Mouse (Mus musculus) heart, embryonic 16.5 days (tissue): Measurements from ENCODE around the gene Maged1. TPM values are rescaled to one million over a fixed set of nuclear protein-coding genes. Genes with fewer than 3 reads are reported as not detected.

Experiments used
- ATAC-seq: fragments of 200-750 bp; cut with Nextera tagmentation; replicated peaks from 2 replicates; pipeline ENCODE4 v1.8.0; 2017; ENCODE audit warnings: moderate number of reproducible peaks; ENCODE audit not compliant: insufficient read depth, low FRiP score; ENCODE audit errors: extremely low read depth
- H3K27ac ChIP-seq: fragments of 300-500 bp; sonication (generic); 2 replicates; pipeline ENCODE4 v1.5.1; 2014; ENCODE audit warnings: mild to moderate bottlenecking, low read length, control low read depth, moderate library complexity
- H3K27me3 ChIP-seq: fragments of 300-500 bp; sonication (generic); 2 replicates; pipeline ENCODE4 v1.6.1; 2014; ENCODE audit warnings: low read length, mixed read lengths; ENCODE audit not compliant: control insufficient read depth, insufficient read depth
- H3K36me3 ChIP-seq: fragments of 300-500 bp; sonication (generic); 2 replicates; pipeline ENCODE4 v1.6.1; 2014; ENCODE audit not compliant: control insufficient read depth, insufficient read depth
- H3K4me1 ChIP-seq: fragments of 300-500 bp; sonication (generic); 2 replicates; pipeline ENCODE4 v1.6.1; 2014; ENCODE audit warnings: low read length, mixed read lengths; ENCODE audit not compliant: control insufficient read depth, insufficient read depth
- H3K4me2 ChIP-seq: fragments of 300-500 bp; sonication (generic); 2 replicates; pipeline ENCODE4 v1.6.1; 2014; ENCODE audit warnings: low read depth, mild to moderate bottlenecking, control low read depth, low read length
- H3K4me3 ChIP-seq: fragments of 300-500 bp; sonication (generic); 2 replicates; pipeline ENCODE4 v1.5.1; 2014; ENCODE audit warnings: mild to moderate bottlenecking, control low read depth, low read length
- H3K9ac ChIP-seq: fragments of 300-500 bp; sonication (generic); 2 replicates; pipeline ENCODE4 v1.6.1; 2014; ENCODE audit warnings: low read length, control low read depth
- H3K9me3 ChIP-seq: fragments of 300-500 bp; sonication (generic); replicated peaks from 2 replicates; pipeline ENCODE4 v1.6.1; 2016; ENCODE audit warnings: low read length; ENCODE audit not compliant: control insufficient read depth
- WGBS: fragments of 180-500 bp; shearing (Covaris S2); extraction: QIAGEN DNeasy Blood & Tissue Kit; methylation state at CpG from one replicate; pipeline ENCODE4 v1.1.7; 2014; 5-methylcytosine and 5-hydroxymethylcytosine counted together
- polyA plus RNA-seq: library from polyadenylated mRNA; unstranded; fragments of >200 nt; fragmentation: Nextera tagmentation; extraction: Ambion mirVana; gene quantifications from 2 replicates; pipeline ENCODE4 v1.2.1, GENCODE M21; 2015

The Maged1 gene
- polyA plus RNA-seq = 370 and 386 TPM in 2 replicates

DNA sequence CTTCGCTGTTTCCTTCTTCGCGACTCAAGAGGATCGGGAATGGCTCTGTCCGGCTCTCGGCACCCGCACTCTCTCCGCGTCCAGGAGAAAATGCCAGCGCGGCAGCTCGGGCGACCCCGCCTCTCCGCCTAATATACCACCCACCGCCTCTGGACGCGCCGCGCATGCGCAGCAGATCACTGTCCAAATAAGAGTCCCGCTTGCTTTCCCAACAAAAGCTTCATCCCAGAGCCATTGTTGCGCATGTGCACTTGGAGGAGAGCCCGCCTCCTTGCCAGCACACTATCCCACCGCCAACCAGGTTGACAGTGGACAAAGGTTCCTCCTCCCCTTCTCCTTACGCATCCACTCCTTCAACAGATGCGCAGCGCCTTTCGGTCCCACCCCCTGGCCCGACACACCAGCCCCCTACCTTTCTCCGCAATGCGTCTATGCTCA lies at the start of gene Maged1:
Gene Maged1, minus strand, starts transcription at position 226 of the 438 bp plus-strand sequence.
- H3K4me2 ChIP-seq = peak within 1 kb of the TSS; percentile 67
- H3K36me3 ChIP-seq = peaks cover 25% of the 10 kb centered on the region
- peaks cover 5% of the 10 kb centered on the region; the same call in 1 of the 2 replicates for H3K27me3 ChIP-seq
- WGBS = 12% methylated on average over 32 of the region's 32 CpGs
- peaks cover 7% of the 10 kb centered on the region; the same call in 1 of the 2 replicates for H3K4me1 ChIP-seq
- H3K4me3 ChIP-seq = peak within 1 kb of the TSS; percentile 71
- H3K9ac ChIP-seq = peak within 1 kb of the TSS; percentile 85
- H3K27ac ChIP-seq = peak within 1 kb of the TSS; percentile 89
- peak; percentile 89 for ATAC-seq
- H3K9me3 ChIP-seq = no peaks in the 10 kb centered on the region

DNA sequence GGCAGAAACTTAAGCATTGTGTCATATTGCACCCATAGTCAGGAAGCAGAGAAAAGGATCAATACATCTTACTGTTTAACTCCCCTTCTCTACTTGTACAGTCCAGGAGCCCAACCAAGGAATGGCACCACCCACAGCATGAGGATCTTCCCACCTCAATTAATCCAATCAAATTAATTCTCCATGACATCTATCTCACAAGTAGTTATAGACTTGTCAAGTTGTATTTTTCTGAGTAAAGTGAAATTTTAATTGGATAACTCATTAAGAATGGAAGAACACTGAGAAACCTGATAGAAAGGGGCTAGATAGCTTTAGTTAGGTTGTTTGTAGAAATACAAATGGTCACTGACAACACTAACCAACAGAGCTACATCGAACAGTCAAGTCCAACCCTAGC lies 38.3 kb upstream of the Maged1 start:
- Histone ChIP-seq H3K27ac (no peak overlapping the region), H3K27me3 (0 out of 2 replicates have a peak, but pooled peaks cover 2% of the 10 kb centered on the region), H3K4me1 (no peaks in the 10 kb centered on the region), H3K36me3 (no peaks in the 10 kb centered on the region), H3K9me3 (no peaks in the 10 kb centered on the region), H3K9ac (no peak overlapping the region), H3K4me2 (no peak overlapping the region), H3K4me3 (no peak overlapping the region)
- no peak for ATAC-seq
- 77% methylated on average over 1 of the region's 1 CpGs for WGBS

DNA sequence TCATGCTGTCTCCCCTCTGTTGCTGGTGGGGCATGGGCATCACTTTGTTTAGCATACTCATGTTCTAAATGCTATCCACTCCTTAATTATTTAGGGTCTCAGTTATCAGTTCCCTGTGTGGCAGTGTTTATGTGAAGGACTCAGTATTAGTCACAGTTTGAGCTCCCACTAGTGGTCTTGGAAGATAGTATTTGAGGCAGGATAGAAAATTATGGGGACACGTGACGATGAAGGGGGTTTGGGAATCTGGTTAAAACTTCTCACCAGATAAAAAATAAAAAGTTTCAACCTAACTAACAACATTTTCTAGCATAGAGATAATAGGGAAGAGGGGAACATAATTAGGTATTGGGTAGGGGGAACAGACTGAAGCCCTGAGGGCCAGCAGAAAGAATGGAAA lies 22.8 kb upstream of the Maged1 start:
- no peak overlapping the region for H3K4me2 ChIP-seq
- no peak overlapping the region for H3K9ac ChIP-seq
- H3K4me1 ChIP-seq = no peaks in the 10 kb centered on the region
- 64% methylated on average over 2 of the region's 2 CpGs for WGBS
- 0 out of 2 replicates have a peak, but pooled peaks cover 2% of the 10 kb centered on the region for H3K27me3 ChIP-seq
- H3K9me3 ChIP-seq = peaks cover 3% of the 10 kb centered on the region; the same call in 1 of the 2 replicates
- ATAC-seq = no peak
- no peak overlapping the region for H3K27ac ChIP-seq
- H3K36me3 ChIP-seq = no peaks in the 10 kb centered on the region
- H3K4me3 ChIP-seq = no peak overlapping the region

DNA sequence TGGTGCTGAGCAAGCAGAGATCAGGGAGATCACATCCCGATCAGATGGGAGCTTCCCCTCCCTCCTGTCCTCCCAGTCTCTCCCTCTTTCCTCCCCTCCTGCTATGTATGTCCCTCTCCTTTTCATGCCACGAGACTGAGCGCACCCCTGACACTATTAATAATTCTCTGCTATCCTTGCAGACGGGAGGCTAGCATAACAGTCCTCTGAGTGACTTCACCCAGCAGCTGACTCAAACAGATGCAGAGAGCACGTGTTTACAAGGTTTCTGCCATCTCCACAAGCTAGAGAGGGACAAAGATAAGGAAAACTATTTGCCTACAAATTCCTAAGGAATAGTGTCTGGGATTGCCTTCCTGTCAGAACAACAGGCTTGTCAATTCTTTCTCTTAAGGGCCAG lies 20.4 kb upstream of the Maged1 start:
- Histone ChIP-seq H3K27ac (peak overlapping the region; percentile 3; the same call in 1 of the 2 replicates), H3K9ac (no peak overlapping the region), H3K4me1 (no peaks in the 10 kb centered on the region), H3K36me3 (no peaks in the 10 kb centered on the region), H3K27me3 (no peaks in the 10 kb centered on the region), H3K4me3 (no peak overlapping the region), H3K9me3 (peaks cover 3% of the 10 kb centered on the region; the same call in 1 of the 2 replicates), H3K4me2 (no peak overlapping the region)
- ATAC-seq = peak; percentile 72; the same call in 1 of the 2 replicates
- WGBS = 19% methylated on average over 5 of the region's 5 CpGs

DNA sequence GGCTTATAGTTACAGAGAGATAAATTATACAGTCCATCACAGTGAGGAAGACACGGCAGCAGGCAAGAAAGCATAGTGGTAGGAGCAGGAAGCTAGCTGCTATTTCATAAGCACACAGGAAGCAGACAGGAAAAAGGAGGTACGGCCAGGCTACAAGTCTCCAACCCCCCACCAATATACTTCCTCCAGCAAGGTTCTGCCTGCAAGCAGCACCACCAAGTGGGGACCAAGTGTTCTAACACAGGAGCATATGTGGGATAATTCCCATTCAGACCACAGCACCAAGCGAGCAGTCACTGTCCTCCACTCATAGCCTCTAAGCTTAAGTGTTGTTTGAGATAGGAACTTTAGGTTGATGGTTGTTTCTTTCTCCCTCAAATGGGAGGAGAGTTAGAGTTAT lies 6.3 kb upstream of the Maged1 start:
- no peak for ATAC-seq
- WGBS = 48% methylated on average over 3 of the region's 3 CpGs
- H3K4me1 ChIP-seq = no peaks in the 10 kb centered on the region
- H3K27me3 ChIP-seq = no peaks in the 10 kb centered on the region
- H3K9me3 ChIP-seq = no peaks in the 10 kb centered on the region
- H3K27ac ChIP-seq = no peak overlapping the region
- H3K36me3 ChIP-seq = no peaks in the 10 kb centered on the region
- no peak overlapping the region for H3K4me3 ChIP-seq
- H3K9ac ChIP-seq = no peak overlapping the region
- no peak overlapping the region for H3K4me2 ChIP-seq

DNA sequence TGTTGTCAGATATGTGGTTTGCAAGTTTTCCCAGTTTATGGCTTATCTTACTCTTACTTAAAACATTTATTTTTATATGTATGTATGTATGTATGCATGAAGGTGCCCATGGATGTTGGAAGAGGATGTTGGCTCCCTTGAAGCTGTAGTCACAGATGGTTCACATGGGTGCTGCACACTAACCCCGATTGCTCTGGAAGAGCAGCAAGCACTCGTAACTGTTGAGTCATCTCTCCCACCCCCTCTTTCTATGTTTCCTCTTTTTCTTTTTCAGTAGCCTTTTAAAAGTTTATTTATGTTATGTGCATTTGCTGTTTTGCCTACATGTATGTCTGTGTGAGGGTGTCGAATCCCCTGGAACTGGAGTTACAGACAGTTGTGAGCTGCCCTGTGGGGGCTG lies 4.0 kb upstream of the Maged1 start:
- Histone ChIP-seq H3K27me3 (peaks cover 5% of the 10 kb centered on the region; the same call in 1 of the 2 replicates), H3K9ac (no peak overlapping the region), H3K4me1 (peaks cover 3% of the 10 kb centered on the region; the same call in 1 of the 2 replicates), H3K4me2 (no peak overlapping the region), H3K36me3 (no peaks in the 10 kb centered on the region), H3K27ac (no peak overlapping the region), H3K4me3 (no peak overlapping the region), H3K9me3 (no peaks in the 10 kb centered on the region)
- 80% methylated on average over 3 of the region's 3 CpGs for WGBS
- ATAC-seq = no peak

DNA sequence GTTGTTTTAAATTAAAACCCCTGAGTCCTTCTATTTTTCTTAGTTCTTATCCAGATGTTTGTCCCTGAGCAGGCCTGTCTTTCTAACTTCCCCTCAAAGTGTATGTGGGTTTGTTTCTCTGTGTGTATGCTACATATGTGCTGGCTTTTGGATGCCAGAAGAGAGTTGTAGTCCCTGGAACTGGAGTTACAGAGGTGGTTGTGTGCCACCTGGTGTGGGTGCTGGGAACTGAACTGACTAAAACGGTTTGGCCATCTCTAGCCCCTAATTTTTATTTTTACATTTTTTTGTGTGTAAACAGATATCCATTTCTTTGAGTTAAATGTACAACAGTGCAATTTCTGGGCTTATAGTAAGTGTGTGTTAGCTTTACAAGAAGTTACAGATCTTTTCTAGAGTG lies 3.0 kb upstream of the Maged1 start:
- H3K27me3 ChIP-seq = peaks cover 5% of the 10 kb centered on the region; the same call in 1 of the 2 replicates
- H3K4me2 ChIP-seq = no peak overlapping the region
- no peaks in the 10 kb centered on the region for H3K9me3 ChIP-seq
- H3K4me3 ChIP-seq = no peak overlapping the region
- WGBS = 25% methylated on average over 1 of the region's 1 CpGs
- no peaks in the 10 kb centered on the region for H3K36me3 ChIP-seq
- ATAC-seq = no peak
- no peak overlapping the region for H3K9ac ChIP-seq
- H3K27ac ChIP-seq = no peak overlapping the region
- peaks cover 6% of the 10 kb centered on the region; the same call in 1 of the 2 replicates for H3K4me1 ChIP-seq

DNA sequence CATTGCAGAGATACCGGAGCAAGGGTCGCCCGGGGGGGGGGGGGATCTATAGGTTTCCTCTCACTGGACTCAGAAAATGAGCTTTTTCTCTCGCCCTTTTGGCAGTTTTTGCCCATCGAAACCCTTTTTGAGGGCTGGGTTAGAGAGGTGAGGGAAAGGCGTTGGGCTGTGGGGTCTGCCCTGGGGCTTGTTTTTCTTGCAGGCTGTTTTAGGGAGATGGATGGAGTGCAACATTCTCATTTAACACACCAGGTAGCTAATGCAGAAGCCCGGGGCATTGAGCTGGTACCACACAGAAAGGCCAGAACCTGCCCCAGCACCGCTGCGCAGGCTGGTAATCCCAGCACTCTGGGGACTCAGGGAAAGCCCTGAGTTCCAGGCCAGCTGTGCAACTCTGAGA lies 593 bp upstream of the Maged1 start:
- Histone ChIP-seq H3K9me3 (no peaks in the 10 kb centered on the region), H3K27me3 (peaks cover 5% of the 10 kb centered on the region; the same call in 1 of the 2 replicates), H3K4me1 (peaks cover 7% of the 10 kb centered on the region; the same call in 1 of the 2 replicates), H3K9ac (peak overlapping the region; percentile 74), H3K4me2 (peak overlapping the region; percentile 67), H3K36me3 (peaks cover 20% of the 10 kb centered on the region), H3K27ac (peak overlapping the region; percentile 82), H3K4me3 (peak overlapping the region; percentile 71)
- WGBS = 24% methylated on average over 9 of the region's 9 CpGs
- no peak for ATAC-seq

DNA sequence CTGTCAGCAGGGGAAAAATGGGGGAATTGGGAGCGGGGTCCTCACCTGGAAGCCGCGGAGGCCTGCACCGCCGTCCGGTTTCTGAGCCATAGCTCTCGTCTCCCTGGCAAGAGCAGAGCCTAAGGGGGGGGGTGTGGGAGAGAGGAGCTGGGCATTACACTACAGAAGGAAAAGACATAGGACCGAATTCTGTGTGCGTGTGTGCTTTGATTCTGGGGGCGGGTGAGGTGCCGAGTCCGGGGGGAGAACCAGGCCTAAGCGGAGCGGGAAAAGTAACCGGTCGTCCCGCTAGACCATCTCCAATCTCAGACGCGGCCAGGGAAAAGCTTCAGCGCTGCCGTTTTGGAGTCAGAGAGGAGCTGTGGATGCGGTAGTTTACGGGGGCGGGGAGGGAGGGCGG lies 737 bp downstream of the Maged1 start:
- no peak for ATAC-seq
- Histone ChIP-seq H3K27ac (peak overlapping the region; percentile 89), H3K36me3 (peaks cover 29% of the 10 kb centered on the region), H3K9ac (peak overlapping the region; percentile 85), H3K27me3 (peaks cover 5% of the 10 kb centered on the region; the same call in 1 of the 2 replicates), H3K4me3 (peak overlapping the region; percentile 71), H3K9me3 (no peaks in the 10 kb centered on the region), H3K4me2 (peak overlapping the region; percentile 63), H3K4me1 (peaks cover 7% of the 10 kb centered on the region; the same call in 1 of the 2 replicates)
- 10% methylated on average over 24 of the region's 25 CpGs for WGBS
